Mouse (Mus musculus) hindbrain, embryonic 10.5 days (tissue): ENCODE results near the gene Mlf1. TPM values are rescaled to one million over a fixed set of nuclear protein-coding genes. Genes with fewer than 3 reads are reported as not detected.

ENCODE experiments used
- DNase-seq: peaks from one replicate; pipeline ENCODE4 v3.0.0-alpha.2; 2017; ENCODE audit warnings: low spot score
- H3K27ac ChIP-seq: fragments of 300-500 bp; sonication (generic); 2 replicates; pipeline ENCODE4 v1.5.1; 2016; ENCODE audit warnings: mild to moderate bottlenecking, moderate library complexity
- H3K27me3 ChIP-seq: fragments of 300-500 bp; sonication (generic); 2 replicates; pipeline ENCODE4 v1.6.1; 2016; ENCODE audit warnings: mild to moderate bottlenecking; ENCODE audit not compliant: poor library complexity, insufficient read depth, severe bottlenecking
- H3K36me3 ChIP-seq: fragments of 300-500 bp; sonication (generic); 2 replicates; pipeline ENCODE4 v1.6.1; 2016; ENCODE audit warnings: mild to moderate bottlenecking, moderate library complexity
- H3K4me1 ChIP-seq: fragments of 300-500 bp; sonication (generic); replicated peaks from 2 replicates; pipeline ENCODE4 v1.6.1; 2016; ENCODE audit warnings: mild to moderate bottlenecking
- H3K4me3 ChIP-seq: fragments of 300-500 bp; sonication (generic); 2 replicates; pipeline ENCODE4 v1.5.1; 2016; ENCODE audit warnings: mild to moderate bottlenecking, moderate library complexity
- H3K9me3 ChIP-seq: fragments of 300-500 bp; sonication (generic); 2 replicates; pipeline ENCODE4 v1.6.1; 2016; ENCODE audit warnings: mild to moderate bottlenecking, moderate library complexity
- WGBS: fragments of 180-500 bp; shearing (Covaris S2); methylation state at CpG from one replicate; pipeline ENCODE4 v1.1.7; 2016; 5-methylcytosine and 5-hydroxymethylcytosine counted together
- polyA plus RNA-seq: library from polyadenylated mRNA; unstranded; fragments of >200 nt; fragmentation: Nextera tagmentation; extraction: Ambion mirVana; gene quantifications from 2 replicates; pipeline ENCODE4 v1.2.1, GENCODE M21; 2016

Gene Mlf1
- 33.2 and 40.0 TPM in 2 replicates for polyA plus RNA-seq

DNA sequence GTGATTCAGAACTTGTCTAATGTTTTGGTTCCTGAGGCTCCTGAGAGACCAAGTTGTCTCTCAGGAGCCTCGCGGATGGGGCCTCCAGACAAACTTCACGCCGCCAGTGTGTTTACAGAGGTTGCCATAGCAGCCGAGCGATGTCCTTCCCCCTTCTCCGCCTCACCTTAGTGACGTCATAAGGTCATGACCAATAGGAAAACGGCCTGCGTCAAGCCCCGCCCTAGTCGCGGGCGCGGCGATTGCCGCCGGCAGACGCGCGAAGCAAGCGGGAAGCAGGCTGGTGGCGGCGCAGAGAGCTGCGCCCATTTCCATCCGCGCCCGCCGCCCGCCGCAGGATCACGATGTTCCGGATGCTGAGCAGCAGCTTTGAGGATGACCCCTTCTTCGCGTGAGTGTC, at the start of gene Mlf1:
Gene Mlf1, plus strand, starts transcription at position 226 of the 400 bp plus-strand sequence.
- Histone ChIP-seq H3K36me3 (no peaks in the 10 kb centered on the region), H3K27me3 (peaks cover 25% of the 10 kb centered on the region), H3K27ac (peak within 1 kb of the TSS; percentile 82), H3K9me3 (no peaks in the 10 kb centered on the region), H3K4me1 (peaks cover 7% of the 10 kb centered on the region; the same call in 1 of the 2 replicates), H3K4me3 (peak within 1 kb of the TSS; percentile 66)
- under 1% methylated on average over 35 of the region's 35 CpGs for WGBS
- DNase-seq: peak; percentile 95

DNA sequence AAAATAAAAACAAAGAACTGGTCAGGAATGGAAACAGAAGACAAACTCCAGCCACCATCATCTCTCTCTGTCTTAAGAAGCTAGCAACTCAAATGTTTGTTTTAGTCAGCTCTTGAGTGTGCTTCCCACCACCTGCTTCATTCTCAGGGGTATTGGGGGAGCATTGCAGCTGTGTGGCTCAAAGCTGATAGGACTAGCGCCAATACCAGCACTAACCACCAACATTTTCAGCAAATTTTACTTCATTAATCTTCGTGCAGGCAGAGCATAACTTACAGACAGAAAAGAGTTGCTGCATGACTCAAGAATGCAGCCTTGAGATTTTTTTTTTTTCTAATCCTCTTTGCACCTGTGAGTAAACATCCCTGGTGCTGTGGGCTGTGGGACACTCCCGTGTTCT, 34.3 kb upstream of the Mlf1 start:
- Histone ChIP-seq H3K4me3 (no peak overlapping the region), H3K4me1 (no peaks in the 10 kb centered on the region), H3K27me3 (no peaks in the 10 kb centered on the region), H3K9me3 (no peaks in the 10 kb centered on the region), H3K27ac (no peak overlapping the region), H3K36me3 (no peaks in the 10 kb centered on the region)
- DNase-seq: no peak
- WGBS: 75% methylated on average over 3 of the region's 3 CpGs

DNA sequence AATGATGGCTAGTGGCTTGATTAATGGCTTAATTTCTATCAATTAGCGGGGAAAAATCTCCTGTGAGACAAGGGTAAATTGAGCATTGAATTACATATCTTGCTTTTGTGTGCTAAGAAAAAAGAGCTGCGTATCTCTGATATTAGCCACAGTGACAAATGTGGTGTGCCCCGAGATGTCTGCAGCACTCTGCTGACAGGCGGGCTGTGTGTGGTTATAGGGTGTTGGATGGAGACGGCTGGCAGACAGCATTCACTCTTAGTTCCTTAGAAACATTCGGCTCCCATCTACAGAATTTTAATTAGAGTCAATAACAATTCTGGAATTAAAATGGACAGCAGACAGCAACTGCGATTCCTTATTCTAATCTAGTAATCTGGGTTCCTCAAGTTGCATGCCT, 33.0 kb upstream of the Mlf1 start:
- no peak overlapping the region for H3K27ac ChIP-seq
- H3K9me3 ChIP-seq: no peaks in the 10 kb centered on the region
- no peaks in the 10 kb centered on the region for H3K4me1 ChIP-seq
- WGBS: 81% methylated on average over 7 of the region's 7 CpGs
- no peak overlapping the region for H3K4me3 ChIP-seq
- DNase-seq: no peak
- no peaks in the 10 kb centered on the region for H3K27me3 ChIP-seq
- H3K36me3 ChIP-seq: no peaks in the 10 kb centered on the region

DNA sequence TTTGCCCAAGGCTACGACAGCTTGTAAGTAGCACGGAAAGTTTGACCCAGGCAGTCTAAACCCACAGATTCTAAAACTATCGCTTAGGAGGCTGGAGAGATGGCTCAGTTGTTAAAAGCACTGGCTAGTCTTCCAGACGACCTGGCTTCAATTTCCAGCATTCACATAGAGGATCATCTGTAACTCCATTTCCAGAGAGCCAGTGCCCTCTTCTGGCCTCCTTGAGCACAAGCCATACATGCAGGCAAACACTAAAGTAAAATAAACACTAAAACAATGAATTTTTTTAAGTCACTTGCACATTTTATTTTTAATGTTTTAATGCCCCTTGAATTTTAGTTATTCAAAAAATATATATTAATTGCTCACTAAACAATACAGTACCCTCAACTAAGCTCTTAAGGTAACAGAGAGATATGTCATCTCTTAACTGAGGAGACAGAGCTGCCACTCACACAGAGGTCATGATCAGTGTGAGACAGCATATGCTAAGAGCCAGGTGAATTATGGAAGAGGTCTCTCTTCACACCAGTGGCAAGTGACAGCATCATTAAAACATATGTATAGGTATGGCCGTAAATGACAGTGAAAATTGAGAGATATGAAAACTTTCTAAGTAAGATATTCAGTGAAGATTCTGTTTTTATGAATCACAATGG, 30.8 kb upstream of the Mlf1 start:
- WGBS: 59% methylated on average over 5 of the region's 5 CpGs
- Histone ChIP-seq H3K4me3 (no peak overlapping the region), H3K9me3 (no peaks in the 10 kb centered on the region), H3K27ac (no peak overlapping the region), H3K36me3 (no peaks in the 10 kb centered on the region), H3K4me1 (no peaks in the 10 kb centered on the region), H3K27me3 (no peaks in the 10 kb centered on the region)
- no peak for DNase-seq

DNA sequence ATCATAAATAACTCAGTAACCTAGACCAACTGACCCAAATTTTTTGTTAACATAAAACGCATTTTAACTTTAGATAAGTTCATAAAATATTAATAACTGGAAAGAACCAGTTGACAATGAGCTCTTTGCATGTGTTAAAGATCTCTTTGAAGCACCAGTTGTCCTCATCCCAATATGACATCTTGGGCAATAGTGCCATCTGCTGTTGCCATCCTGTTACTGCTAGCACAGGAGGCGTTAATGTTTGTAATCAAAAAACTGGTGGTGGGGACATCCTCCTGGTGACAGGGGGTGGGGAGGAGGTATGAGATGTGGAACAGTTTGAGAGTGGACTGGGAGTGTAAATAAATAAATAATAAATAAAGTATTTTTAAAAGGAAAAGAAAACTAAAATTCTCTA, 29.3 kb upstream of the Mlf1 start:
- no peaks in the 10 kb centered on the region for H3K36me3 ChIP-seq
- no peaks in the 10 kb centered on the region for H3K4me1 ChIP-seq
- DNase-seq: peak; percentile 56
- H3K9me3 ChIP-seq: no peaks in the 10 kb centered on the region
- WGBS: 8% methylated on average over 2 of the region's 2 CpGs
- no peak overlapping the region for H3K4me3 ChIP-seq
- no peaks in the 10 kb centered on the region for H3K27me3 ChIP-seq
- H3K27ac ChIP-seq: no peak overlapping the region

DNA sequence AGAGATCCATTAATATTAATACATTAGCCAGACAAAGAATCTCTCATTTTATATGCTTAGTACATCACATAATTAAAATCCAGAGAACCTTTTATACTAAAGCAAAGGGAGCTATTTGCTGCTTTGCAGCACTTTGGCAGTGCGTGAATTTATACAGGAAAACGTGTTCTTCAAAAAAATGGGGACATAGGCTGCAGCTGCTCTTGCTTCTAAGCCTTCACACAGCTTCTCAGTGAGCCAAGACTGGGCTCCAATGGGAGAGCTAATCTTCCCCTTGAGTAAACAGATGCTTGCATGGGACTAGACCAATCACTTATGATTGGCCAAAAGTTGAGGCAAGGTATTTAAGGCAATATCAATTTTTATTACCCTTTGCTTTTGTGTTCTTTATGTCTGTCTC, 27.2 kb upstream of the Mlf1 start:
- Histone ChIP-seq H3K4me3 (no peak overlapping the region), H3K9me3 (no peaks in the 10 kb centered on the region), H3K4me1 (no peaks in the 10 kb centered on the region), H3K27ac (no peak overlapping the region), H3K36me3 (no peaks in the 10 kb centered on the region), H3K27me3 (no peaks in the 10 kb centered on the region)
- DNase-seq: no peak
- 88% methylated on average over 2 of the region's 2 CpGs for WGBS

DNA sequence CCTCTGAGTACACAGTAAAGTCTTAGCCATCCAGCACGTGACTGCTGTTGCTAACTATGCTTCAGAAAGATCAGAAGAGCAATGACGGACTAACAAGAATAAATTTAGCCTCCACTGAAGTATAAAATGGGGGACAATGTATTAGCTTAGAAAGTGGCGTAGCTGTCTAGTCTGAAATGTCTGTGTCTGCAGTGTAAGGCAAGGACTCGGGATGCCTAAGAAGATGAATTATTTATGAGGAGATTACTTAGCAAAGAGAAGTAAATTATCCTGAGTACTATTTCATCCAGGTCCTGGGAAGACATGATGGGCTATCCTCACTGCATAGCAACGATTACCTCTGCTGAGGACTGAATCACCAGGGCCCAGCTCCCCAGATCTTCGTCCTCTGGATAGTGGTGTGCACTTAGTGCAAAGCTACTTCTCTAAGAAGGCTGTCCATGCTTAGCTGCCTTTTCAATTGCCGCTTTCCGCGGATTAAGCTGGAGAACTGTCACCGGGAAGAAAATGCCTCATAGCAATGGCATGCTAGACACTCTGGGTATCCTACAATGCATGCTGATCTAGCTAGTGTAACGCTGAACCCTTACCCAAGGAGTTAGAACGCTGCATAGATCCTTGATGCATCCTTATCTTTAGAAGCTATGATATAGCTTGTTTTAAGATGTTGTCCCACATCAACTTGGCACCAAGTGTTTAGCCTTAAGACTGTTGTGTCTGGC, 22.3 kb upstream of the Mlf1 start:
- Histone ChIP-seq H3K4me3 (no peak overlapping the region), H3K27ac (no peak overlapping the region), H3K27me3 (no peaks in the 10 kb centered on the region), H3K9me3 (no peaks in the 10 kb centered on the region), H3K36me3 (no peaks in the 10 kb centered on the region), H3K4me1 (no peaks in the 10 kb centered on the region)
- 81% methylated on average over 12 of the region's 12 CpGs for WGBS
- no peak for DNase-seq

DNA sequence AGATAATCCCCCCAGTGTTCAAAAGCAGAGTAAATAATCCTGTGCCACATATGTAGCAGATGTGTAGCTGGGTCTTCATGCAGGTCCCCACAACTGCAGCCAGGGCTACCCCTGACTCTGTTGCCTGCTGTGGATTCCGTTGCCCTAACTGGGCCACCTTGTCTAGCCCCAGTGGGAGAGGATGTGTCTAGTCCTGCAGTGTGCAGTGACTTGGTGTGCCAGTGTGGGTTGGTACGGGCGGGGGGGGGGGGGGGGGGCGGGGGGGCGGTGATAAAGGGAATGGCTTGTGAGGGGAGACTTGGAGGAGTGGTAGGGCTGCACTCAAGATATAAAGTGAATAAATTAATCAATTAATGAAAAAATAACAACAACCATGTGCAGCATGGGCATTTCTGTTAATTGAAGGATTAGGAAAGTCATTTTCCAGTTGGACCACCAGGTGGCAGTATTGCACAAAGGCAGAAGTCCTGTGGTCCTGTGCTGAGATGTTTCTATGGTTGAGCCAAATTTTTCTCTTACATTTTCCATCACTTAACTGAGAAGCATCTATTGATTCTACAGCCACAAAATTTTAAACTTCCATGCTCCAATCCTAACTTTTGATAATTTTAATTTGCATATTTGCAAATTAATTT, 21.7 kb upstream of the Mlf1 start:
- WGBS: 17% methylated on average over 3 of the region's 5 CpGs
- H3K4me1 ChIP-seq: no peaks in the 10 kb centered on the region
- H3K27me3 ChIP-seq: no peaks in the 10 kb centered on the region
- no peak for DNase-seq
- H3K4me3 ChIP-seq: no peak overlapping the region
- H3K27ac ChIP-seq: no peak overlapping the region
- H3K9me3 ChIP-seq: no peaks in the 10 kb centered on the region
- no peaks in the 10 kb centered on the region for H3K36me3 ChIP-seq

DNA sequence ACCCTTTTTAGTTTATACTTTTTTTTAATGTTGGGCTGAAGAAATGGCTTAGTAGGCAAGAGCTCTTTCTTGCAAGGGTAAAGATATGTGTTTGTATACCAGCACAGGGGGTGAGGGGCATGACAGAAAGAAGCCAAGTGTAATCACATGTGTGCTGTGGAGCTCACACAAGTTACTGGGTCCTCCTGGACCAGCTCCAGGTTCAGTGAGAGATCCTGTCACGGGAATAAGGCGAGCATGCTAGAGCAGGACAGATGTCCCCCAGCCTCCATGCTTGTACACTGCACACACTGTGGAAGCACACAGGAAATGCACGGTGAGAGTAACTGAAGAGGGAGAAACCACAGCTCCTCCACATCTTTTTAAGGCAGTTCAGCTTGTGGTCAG, 21.1 kb upstream of the Mlf1 start:
- Histone ChIP-seq H3K4me3 (no peak overlapping the region), H3K9me3 (no peaks in the 10 kb centered on the region), H3K36me3 (no peaks in the 10 kb centered on the region), H3K4me1 (no peaks in the 10 kb centered on the region), H3K27me3 (no peaks in the 10 kb centered on the region), H3K27ac (no peak overlapping the region)
- no peak for DNase-seq
- 91% methylated on average over 3 of the region's 3 CpGs for WGBS

DNA sequence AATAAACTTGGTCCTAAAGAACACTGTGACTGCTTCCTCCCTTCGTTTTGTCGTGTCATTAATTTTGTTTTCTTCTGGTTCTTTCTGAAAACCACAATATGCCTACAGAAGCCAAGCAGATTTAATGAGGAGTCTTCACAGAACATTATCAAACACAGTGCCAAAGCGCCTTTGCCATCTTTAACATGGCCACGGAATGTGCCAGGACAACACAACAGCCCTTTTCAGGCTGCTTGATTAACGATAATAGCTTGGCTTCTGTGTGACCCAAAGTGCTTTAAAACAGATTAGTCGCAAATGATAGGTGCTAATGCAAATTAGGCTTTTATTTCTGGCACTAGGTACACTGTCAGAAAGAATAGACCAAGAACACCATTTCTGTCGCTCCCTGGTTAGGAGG, 15.5 kb upstream of the Mlf1 start:
- WGBS: 84% methylated on average over 7 of the region's 7 CpGs
- Histone ChIP-seq H3K27ac (no peak overlapping the region), H3K36me3 (no peaks in the 10 kb centered on the region), H3K9me3 (no peaks in the 10 kb centered on the region), H3K4me3 (no peak overlapping the region), H3K27me3 (no peaks in the 10 kb centered on the region), H3K4me1 (no peaks in the 10 kb centered on the region)
- DNase-seq: no peak

DNA sequence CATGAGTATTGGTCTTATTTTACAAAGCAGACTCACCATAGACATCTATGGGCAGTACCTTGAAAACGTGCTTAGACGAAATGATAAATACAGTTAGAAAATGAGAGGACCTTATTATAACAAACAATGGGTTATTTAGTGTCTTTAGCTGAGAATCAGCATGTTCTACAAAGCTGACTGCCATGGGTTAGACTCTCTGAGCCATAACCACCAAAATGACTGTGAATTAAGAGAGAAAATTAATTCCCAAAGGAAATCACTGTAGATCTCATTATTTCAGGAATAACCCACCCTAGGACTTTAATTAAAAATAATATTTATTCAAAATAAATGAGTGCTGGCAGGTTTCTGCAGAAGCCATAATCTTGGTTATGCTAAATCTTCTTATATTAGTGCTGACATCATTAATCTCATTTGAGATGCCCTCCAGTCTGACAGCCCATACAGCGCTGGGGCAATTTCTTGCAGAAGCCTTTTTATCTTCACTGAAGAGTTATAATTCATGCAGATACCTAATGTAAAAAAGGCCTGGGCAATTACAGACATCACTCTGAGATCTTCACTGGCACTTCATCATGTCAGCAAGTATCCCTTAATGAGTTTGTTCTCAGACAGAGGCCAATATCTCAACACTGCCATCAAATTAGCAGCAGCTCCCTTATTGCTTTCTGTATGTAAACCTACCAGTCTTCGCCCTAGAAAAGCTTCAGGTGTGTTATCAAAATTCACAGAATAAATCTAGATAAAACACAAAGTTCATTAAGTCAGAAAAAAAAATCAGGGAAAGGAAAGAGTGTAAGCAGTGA, 7.6 kb upstream of the Mlf1 start:
- H3K4me1 ChIP-seq: no peaks in the 10 kb centered on the region
- H3K27me3 ChIP-seq: no peaks in the 10 kb centered on the region
- no peaks in the 10 kb centered on the region for H3K9me3 ChIP-seq
- DNase-seq: no peak
- no peak overlapping the region for H3K27ac ChIP-seq
- 85% methylated on average over 4 of the region's 4 CpGs for WGBS
- no peak overlapping the region for H3K4me3 ChIP-seq
- H3K36me3 ChIP-seq: no peaks in the 10 kb centered on the region

DNA sequence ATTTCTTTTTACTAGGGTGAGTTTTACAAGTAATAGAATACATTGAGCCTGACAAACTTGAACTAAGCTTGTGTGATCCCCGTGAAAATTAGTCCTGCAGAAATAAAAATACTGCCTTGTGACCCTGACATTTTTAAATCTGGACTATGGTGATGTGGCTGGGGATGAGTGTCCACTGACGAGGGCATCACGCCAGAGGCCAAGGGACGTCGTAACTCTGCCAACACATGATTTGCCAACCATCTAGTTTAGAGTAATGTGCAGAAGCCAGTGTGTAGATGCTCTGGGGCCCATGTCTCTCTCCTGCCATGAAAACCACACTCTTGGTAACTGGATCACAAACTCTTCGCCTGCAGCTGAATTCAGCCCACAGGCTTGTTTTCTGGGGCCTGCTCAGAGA, 6.4 kb upstream of the Mlf1 start:
- no peaks in the 10 kb centered on the region for H3K9me3 ChIP-seq
- H3K27ac ChIP-seq: no peak overlapping the region
- H3K27me3 ChIP-seq: peaks cover 6% of the 10 kb centered on the region
- no peak for DNase-seq
- H3K4me1 ChIP-seq: no peaks in the 10 kb centered on the region
- no peak overlapping the region for H3K4me3 ChIP-seq
- WGBS: 89% methylated on average over 6 of the region's 6 CpGs
- no peaks in the 10 kb centered on the region for H3K36me3 ChIP-seq
